Mouse (Mus musculus) large intestine, adult 2 months (tissue): ENCODE measurements around the gene Rock2. TPM values are rescaled to one million over a fixed set of nuclear protein-coding genes. Genes with fewer than 3 reads are reported as not detected.

Source experiments
- DNase-seq: peaks from one replicate; pipeline ENCODE4 v3.0.0-alpha.2; 2012; ENCODE audit warnings: low read depth, low spot score
- WGBS: fragments of 180-500 bp; shearing (Covaris S2); methylation state at CpG from one replicate; pipeline ENCODE4 v1.1.7; 2018; 5-methylcytosine and 5-hydroxymethylcytosine counted together
- polyA plus RNA-seq: library from polyadenylated mRNA; depleted of rRNA; stranded (reverse); fragments of >200 nt; gene quantifications from 2 replicates; pipeline ENCODE4 v1.2.3, GENCODE M21; 2012; rRNA removed

Gene Rock2
- polyA plus RNA-seq, 1 experiment: 6.5 TPM

- DNase-seq: no peak
- WGBS: 73% methylated on average over 5 of the region's 5 CpGs
Measured at GRCm38 (mm10) chr12:17034671-17035070, 140.0 kb downstream of the Rock2 start.

GRCm38 (mm10) chr12:17035128-17035527, 140.4 kb downstream of the Rock2 start:
- DNase-seq: no peak
- 65% methylated on average over 2 of the region's 2 CpGs for WGBS

GRCm38 (mm10) chr12:17036532-17036931, 141.8 kb downstream of the Rock2 start:
- 59% methylated on average over 9 of the region's 9 CpGs for WGBS
- no peak for DNase-seq

- DNase-seq: no peak
- WGBS: 43% methylated on average over 14 of the region's 14 CpGs
Measured at GRCm38 (mm10) chr12:17037053-17037610, 142.4 kb downstream of the Rock2 start.

Other genes starting within 250 kb of the Rock2 start
- gene Ntsr2, start 241.5 kb upstream of the Rock2 start, polyA plus RNA-seq: 0.17 and 0.51 TPM in 2 replicates
- 1.6 and 3.5 TPM in 2 replicates for gene Greb1, start 94.0 kb upstream of the Rock2 start, polyA plus RNA-seq
- gene E2f6, start 83.9 kb upstream of the Rock2 start, polyA plus RNA-seq: 9.5 and 12.5 TPM in 2 replicates
- 37.3 and 75.9 TPM in 2 replicates for gene Pqlc3, start 105.5 kb downstream of the Rock2 start, polyA plus RNA-seq
- 0.19 and 0.52 TPM in 2 replicates for gene 2410004P03Rik, start 116.8 kb downstream of the Rock2 start, polyA plus RNA-seq